Mouse (Mus musculus) ES-E14 (cell line): Measurements from ENCODE around the gene Dtx4. TPM values are rescaled to one million over a fixed set of nuclear protein-coding genes. Genes with fewer than 3 reads are reported as not detected.
"Not testable (repeated sequence)": the region's sequence is repeated elsewhere in the genome, so short reads cannot be mapped to it uniquely, and the experiment has no call there.

Experiments
- DNase-seq: peaks from one replicate; pipeline ENCODE4 v3.0.0-alpha.2; 2013; ENCODE audit warnings: low read depth, low spot score
- H3K27ac ChIP-seq: 2 replicates; pipeline ENCODE4 v1.5.1; 2012; ENCODE audit warnings: low read depth, mild to moderate bottlenecking, low read length, moderate library complexity, mixed read lengths; ENCODE audit not compliant: poor library complexity, insufficient read depth, severe bottlenecking
- H3K36me3 ChIP-seq: 2 replicates; pipeline ENCODE4 v1.6.1; 2012; ENCODE audit warnings: mild to moderate bottlenecking, low read length, moderate library complexity, mixed read lengths; ENCODE audit not compliant: control insufficient read depth, poor library complexity, insufficient read depth, severe bottlenecking
- H3K4me1 ChIP-seq, 2 experiments: fragments of 150-350 bp in 1 of 2; sonication (generic) in 1 of 2; 2 replicates each; pipeline ENCODE4 v1.6.1; 2012; ENCODE audit warnings: low read length in 2 of 2, mild to moderate bottlenecking in 1 of 2, mixed read lengths in 1 of 2; ENCODE audit not compliant: control insufficient read depth in 2 of 2, insufficient read depth in 2 of 2, poor library complexity in 1 of 2
- H3K4me3 ChIP-seq, 2 experiments: fragments of 150-350 bp in 1 of 2; sonication (generic) in 1 of 2; 2 replicates each; pipeline ENCODE4 v1.5.1; 2012; ENCODE audit warnings: low read length in 2 of 2, low read depth in 1 of 2, mild to moderate bottlenecking in 1 of 2, mixed read lengths in 1 of 2; ENCODE audit not compliant: insufficient read depth in 1 of 2, poor library complexity in 1 of 2, severe bottlenecking in 1 of 2
- H3K9ac ChIP-seq: 2 replicates; pipeline ENCODE4 v1.6.1; 2012; ENCODE audit warnings: low read depth, mild to moderate bottlenecking, low read length, mixed read lengths; ENCODE audit not compliant: poor library complexity, insufficient read depth, severe bottlenecking
- H3K9me3 ChIP-seq: fragments of 150-350 bp; sonication (generic); 2 replicates; pipeline ENCODE4 v1.6.1; 2012; ENCODE audit warnings: low read depth, mild to moderate bottlenecking, low read length; ENCODE audit not compliant: control insufficient read depth, insufficient read depth
- CHD2 ChIP-seq: IDR thresholded peaks from 2 replicates; pipeline ENCODE4 v1.6.1; 2014; ENCODE audit warnings: mild to moderate bottlenecking, low read depth, low read length, inconsistent platforms
- HCFC1 ChIP-seq: IDR thresholded peaks from 2 replicates; pipeline ENCODE4 v1.6.1; 2012; ENCODE audit warnings: low read length, inconsistent platforms, borderline replicate concordance; ENCODE audit not compliant: insufficient read depth
- MAFK ChIP-seq: IDR thresholded peaks from 2 replicates; pipeline ENCODE4 v1.6.1; 2014; ENCODE audit warnings: mild to moderate bottlenecking, low read depth, low read length, inconsistent platforms; ENCODE audit not compliant: insufficient read depth
- ZC3H11A ChIP-seq: IDR thresholded peaks from 2 replicates; pipeline ENCODE4 v1.6.1; 2012; ENCODE audit warnings: low read depth, mild to moderate bottlenecking, inconsistent platforms, low read length, borderline replicate concordance
- ZNF384 ChIP-seq: IDR thresholded peaks from 2 replicates; pipeline ENCODE4 v1.6.1; 2012; ENCODE audit warnings: low read depth, low read length, inconsistent platforms
- in situ Hi-C, 2 experiments: fragments of 600-800 bp; cut with MboI; formaldehyde crosslinking; loops; one replicate each; pipeline ENCODE4 v1.15.1; 2025; ENCODE audit warnings: low sequenced_read_pairs in 2 of 2, inconsistent platforms in 1 of 2; ENCODE audit not compliant: unreplicated experiment in 2 of 2
- total RNA-seq: library from RNA; depleted of rRNA; stranded (reverse); fragments of 300-350 nt; gene quantifications from 2 replicates; pipeline ENCODE4 v1.2.3, GENCODE M21; 2012; rRNA removed

The Dtx4 gene
- total RNA-seq = 1.4 and 2.2 TPM in 2 replicates

- DNase-seq = peak; percentile 95
- no peak within 1 kb of the TSS for H3K27ac ChIP-seq
- H3K36me3 ChIP-seq = no peaks in the 10 kb centered on the region
- H3K4me1 ChIP-seq = peaks cover 0 to 2% of the 10 kb centered on the region in 2 experiments; a peak in 2 of 4 replicates
- peak within 1 kb of the TSS; percentile 72 for H3K9ac ChIP-seq
- in situ Hi-C loops = no loop called here
- no peaks in the 10 kb centered on the region for H3K9me3 ChIP-seq
- TF ChIP-seq ZC3H11A = peak; percentile 71; the same call in 1 of the 2 replicates
- no peak for TF ChIP-seq ZNF384
- TF ChIP-seq CHD2 = 0 out of 2 replicates have a peak, but pooled peaks have one; percentile 7
- peak within 1 kb of the TSS; percentile 71 to 97 for H3K4me3 ChIP-seq
Measured at GRCm38 (mm10) chr19:12501370-12502347, at the start of gene Dtx4. Gene Dtx4 (minus strand): TSS chr19:12501454.

GRCm38 (mm10) chr19:12550005-12550942 is 49.0 kb upstream of the Dtx4 start:
- in situ Hi-C loops = no loop called here
- Histone ChIP-seq H3K4me1 (0 out of 4 replicates have a peak, but pooled peaks cover 0 to 3% of the 10 kb centered on the region in 2 experiments), H3K27ac (no peak overlapping the region), H3K9ac (no peak overlapping the region), H3K4me3 (no peak overlapping the region), H3K36me3 (no peaks in the 10 kb centered on the region), H3K9me3 (no peaks in the 10 kb centered on the region)
- no peak for DNase-seq
- TF ChIP-seq ZNF384 (no peak), CHD2 (no peak), ZC3H11A (no peak), HCFC1 (no peak), MAFK (no peak)

GRCm38 (mm10) chr19:12549166-12549565 is 47.9 kb upstream of the Dtx4 start:
- Histone ChIP-seq H3K4me1 (0 out of 4 replicates have a peak, but pooled peaks cover 0 to 3% of the 10 kb centered on the region in 2 experiments), H3K4me3 (no peak overlapping the region), H3K27ac (no peak overlapping the region), H3K9me3 (no peaks in the 10 kb centered on the region), H3K9ac (no peak overlapping the region), H3K36me3 (no peaks in the 10 kb centered on the region)
- no peak for DNase-seq
- in situ Hi-C loops = no loop called here
- TF ChIP-seq ZC3H11A (no peak), CHD2 (no peak), ZNF384 (no peak), HCFC1 (no peak), MAFK (no peak)

GRCm38 (mm10) chr19:12545440-12545839 is 44.2 kb upstream of the Dtx4 start, which contains the start of gene Fam111a:
Gene Fam111a (plus strand): TSS chr19:12545740.
- H3K4me3 ChIP-seq, H3K9ac ChIP-seq, H3K9me3 ChIP-seq, H3K36me3 ChIP-seq, DNase-seq, H3K27ac ChIP-seq, H3K4me1 ChIP-seq, in situ Hi-C loops: not testable (repeated sequence)
